Mouse (Mus musculus): ENCODE data around the gene Snx18. TPM values are rescaled to one million over a fixed set of nuclear protein-coding genes. Genes with fewer than 3 reads are reported as not detected.

Snx18 gene
- 10 to 100 TPM; 23.4 to 24.7 TPM for total RNA-seq (2021)
- long read RNA-seq, full-length matches to known transcripts: 14 of 17 reads
- long read RNA-seq, partial matches to known transcripts: 0 of 17 reads
- long read RNA-seq, other reads (novel, unspliced or antisense): 3 of 17 reads

DNA sequence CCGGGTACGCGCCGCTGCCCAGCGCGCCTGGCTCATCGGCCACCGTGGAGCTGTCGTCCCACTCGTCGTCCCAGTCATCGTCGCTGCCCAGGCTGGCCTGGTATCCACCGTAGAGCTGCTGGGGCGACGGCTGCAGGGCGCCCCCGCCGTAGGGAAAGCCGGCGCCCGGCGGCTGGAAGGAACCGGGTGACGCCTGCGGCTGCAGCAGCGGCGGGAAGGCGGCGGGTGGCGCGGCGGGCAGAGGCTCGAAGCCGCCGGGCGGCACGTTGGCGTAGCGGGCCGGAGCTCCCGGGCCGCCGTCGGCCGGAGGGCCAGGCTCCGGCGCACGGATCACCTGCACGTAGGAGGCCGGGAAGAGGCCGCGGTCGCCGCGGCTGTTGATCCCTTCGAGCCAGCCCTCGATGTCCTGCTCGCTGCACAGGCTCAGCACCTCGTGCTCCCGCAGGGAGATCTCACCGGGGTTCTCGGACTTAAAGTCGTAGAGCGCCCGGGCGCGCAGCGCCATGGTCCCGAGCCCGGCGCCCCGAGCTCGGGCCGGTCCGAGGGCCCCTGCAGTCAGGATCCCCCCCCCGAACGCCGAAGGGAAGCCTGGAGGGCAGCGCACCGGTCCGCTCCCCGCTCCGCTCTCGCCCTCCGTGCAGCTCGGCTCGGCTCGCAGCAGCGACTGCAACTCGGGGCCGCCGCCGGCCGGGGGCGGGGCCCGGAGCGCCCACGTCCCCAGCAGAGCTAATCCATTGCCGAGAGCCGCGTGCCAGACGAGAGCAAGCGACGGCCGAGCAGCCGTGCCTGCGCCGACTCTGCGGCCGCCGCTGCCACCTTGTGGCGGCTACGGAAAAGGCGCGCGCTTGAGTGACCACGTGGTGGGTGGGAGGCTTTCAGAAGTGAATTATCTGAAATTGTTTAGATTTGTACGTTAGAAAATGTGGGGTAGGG, at the start of gene Snx18:
Snx18 (minus strand) TSS at position 674 of the 933 bp plus-strand sequence.
- peak; percentile 91 to 96 for DNase-seq (ENCODE audit: low spot score in 2 of 2)

DNA sequence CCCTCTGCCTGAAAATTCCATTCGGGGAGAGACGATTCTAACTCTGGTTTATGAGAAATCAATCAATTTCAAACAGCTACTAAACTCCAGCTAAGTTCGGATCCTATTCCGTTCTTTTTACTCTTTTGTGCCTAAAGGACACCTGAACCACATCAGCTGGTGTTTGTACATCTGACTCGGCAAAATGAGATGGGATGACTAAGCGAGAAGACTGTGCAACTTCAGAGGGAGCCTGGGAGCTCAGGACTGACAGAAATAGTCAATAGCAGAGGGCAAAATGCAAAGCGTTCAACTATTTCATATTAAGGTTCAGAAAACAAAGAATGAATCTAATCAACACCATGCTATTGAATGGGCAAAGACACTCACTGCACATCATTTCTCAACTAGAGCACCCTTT, 45.5 kb upstream of the Snx18 start:
- no peak for DNase-seq (ENCODE audit: low spot score in 2 of 2)

DNA sequence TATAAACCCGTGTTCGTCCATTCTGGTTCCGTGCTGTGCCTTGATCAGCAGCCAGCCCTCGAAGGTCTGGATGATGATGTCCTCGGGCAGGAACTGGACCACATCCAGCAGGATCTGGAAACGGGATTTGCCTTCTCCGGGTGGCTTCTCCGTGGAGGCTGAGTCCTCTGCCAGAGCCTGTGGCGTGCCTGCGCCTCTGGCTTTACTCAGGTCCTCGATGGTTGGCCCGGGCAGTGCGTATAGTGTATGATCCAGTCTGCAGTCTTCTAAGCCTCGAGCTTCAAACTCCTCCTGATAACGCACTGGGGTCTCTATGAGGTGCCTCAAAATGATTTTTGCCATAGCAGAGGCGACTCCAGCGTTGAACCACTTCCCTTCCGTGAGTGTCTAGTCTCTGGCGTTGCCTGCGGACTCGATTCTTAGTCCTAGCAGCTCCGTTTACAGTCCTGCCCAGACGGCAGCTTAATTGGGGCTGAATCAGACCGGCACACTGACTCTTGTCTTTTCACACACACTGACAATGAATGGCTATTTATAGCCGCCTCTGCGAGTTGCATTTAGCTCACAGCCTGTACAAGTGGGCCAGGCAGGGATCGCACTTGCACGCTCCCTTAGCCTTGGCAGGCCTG, 44.9 kb upstream of the Snx18 start, which contains the start of gene Hspb3:
Hspb3 (minus strand) TSS at position 526 of the 629 bp plus-strand sequence.
- peak in 1 of 2 experiments; percentile 40 for DNase-seq (ENCODE audit: low spot score in 2 of 2)

DNA sequence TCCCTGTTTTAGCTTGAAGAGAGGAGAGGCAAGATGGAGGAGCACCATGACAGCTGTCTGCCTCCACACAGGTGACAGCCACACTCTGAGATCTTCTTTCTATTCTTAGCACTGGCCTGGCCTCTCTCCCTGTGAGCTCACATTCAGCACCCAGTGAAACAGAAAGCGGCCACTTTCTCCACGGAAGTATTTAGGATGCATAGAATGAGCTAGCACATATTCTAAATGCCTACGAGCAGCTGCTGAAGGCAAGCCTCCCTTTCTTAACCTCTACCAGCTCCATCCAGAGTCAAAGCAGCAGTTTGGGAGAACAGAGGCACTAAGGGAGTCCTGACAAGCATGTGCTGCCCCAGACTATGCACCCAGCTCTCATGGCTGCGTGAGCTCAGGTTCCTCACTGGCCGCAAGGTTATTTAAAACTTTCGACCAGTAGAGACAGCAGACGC, 43.5 kb upstream of the Snx18 start:
- DNase-seq (ENCODE audit: low spot score in 2 of 2): no peak

DNA sequence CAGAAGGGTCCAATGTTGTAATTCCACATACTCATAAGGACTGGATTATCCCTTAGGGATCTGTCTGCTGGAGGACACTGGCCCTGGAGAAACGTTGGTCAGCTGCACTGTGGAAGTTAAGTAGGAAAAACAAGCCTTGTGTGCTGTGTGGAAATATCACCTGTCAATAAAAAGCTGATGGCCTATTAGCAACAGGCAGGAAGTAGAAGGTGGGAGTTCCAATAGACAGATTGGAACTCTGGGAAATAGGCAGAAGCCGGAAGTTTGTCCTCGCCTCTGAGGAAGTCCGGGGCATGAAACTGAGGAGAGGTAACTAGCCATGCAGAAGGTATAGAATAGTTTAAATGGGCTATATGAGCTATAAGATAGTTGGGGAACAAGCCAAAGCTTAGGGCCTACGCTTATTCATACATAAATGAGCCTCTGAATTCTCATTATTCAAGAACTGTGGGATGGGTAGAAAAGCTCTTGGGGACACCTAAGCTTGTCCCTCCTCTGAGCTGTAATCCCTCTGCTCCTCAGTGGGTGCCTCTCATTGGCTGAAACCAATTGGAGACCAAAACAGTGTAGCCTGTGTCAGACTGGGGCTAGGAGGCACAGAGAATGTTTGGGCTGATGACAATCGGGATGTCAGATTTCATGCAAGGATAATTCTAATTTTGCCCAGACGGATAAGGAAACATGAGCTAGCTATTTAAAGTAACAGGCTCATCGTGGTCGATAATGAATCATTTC, 42.4 kb upstream of the Snx18 start:
- DNase-seq (ENCODE audit: low spot score in 2 of 2): no peak

DNA sequence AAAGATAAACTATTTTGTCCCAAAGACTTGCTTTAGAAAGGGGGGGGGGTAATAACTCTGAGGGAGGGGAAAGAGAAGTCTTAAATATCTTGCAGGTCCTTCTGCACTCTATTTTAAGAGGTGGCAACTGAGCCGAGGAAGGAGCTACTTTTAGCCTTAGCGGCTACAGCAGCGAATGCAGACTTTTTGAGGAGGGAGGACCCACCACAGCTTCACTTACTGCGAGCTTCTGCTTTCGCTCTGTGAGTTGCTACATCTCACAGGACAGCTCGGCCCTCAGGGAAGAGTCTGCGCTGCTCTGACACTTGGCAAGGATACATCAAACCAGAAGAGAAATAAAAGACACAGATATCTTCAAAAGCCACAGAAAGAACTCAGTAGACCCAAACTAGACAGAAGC, 38.8 kb upstream of the Snx18 start:
- DNase-seq (ENCODE audit: low spot score in 2 of 2): no peak

DNA sequence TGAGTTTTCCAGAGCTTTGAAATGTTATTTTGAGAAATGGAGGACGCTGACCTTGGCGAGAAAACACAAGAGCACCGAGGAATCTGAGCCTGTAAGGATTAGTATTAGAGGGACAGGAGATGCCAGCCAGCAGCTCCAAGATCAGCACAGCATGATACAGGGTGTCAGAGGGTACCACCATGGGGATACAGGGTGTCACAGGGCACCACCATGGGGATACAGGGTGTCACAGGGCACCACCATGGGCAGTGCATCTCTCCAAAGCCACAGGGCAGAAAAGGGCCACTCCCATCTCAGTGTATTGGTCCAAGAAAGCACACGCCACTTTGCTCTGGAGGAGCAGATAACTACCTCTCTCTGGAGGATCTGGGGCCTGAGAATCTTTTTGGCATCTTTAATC, 38.3 kb upstream of the Snx18 start:
- no peak for DNase-seq (ENCODE audit: low spot score in 2 of 2)

DNA sequence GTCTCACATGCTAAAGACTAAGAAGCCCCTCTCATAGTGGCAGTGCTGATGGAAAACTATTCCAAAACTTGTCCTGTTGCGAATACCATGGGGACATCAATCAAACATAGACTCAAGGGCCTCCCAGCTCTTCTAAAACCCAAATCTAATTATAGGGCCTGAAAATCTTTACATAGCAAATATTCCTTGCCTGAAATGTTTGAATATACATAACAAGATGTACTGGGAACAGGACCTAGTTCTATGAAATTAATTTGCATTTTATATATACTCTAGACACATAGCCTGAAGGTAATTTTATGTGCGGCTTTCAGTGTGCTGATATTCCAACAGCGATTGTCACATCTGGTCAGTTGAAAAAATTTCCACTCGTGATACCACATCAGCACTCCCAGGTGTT, 37.1 kb upstream of the Snx18 start:
- no peak for DNase-seq (ENCODE audit: low spot score in 2 of 2)

DNA sequence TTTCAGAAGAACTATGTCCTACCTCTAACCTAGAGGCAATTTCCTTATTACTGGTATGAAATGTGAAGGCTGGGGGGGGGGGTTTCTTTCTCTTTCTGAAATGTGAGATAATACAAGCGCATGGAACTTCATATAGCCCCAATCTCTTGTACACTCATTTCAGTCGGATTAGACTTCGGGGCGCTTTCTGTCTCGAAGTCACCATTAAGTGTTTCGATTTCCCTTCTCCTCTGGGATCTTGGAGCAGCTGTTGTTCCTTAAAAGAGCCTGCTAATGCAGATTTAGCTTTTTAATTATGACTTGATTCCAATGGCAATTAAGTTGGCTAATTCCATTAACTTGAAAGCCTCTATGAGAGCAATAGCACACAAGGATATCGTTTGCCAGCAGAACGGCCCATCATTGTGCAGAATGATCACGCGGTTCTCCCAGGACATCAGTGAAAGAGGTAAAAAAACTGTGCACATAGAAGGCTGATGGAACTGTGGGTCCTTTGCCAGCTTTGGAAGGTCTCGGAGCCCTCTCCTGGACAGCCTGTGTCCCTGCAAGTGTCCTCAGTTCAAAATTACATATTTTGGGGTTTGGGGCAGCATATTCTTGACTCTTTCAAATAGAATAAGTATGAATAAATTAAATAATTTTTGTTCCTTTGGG, 22.7 kb upstream of the Snx18 start:
- DNase-seq (ENCODE audit: low spot score in 2 of 2): no peak

DNA sequence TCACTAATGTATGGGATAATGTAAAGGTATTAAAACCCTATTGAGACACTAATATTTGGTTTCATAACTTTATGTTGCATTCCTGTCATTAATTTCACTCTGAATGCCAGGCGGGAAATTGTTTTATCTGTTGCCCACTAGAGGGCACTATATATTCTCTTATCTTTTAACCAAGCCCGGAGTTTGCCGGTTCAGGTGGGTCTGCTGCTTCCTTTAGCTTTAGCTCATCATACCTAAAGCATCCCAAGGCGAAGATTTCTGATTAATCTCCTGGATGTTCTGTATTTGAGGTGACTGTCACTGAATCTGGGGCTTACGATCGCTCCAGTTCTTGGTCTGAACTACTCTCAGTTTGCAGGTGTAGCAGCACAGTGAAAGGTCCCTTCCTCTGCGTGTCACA, 20.6 kb upstream of the Snx18 start:
- no peak for DNase-seq (ENCODE audit: low spot score in 2 of 2)

DNA sequence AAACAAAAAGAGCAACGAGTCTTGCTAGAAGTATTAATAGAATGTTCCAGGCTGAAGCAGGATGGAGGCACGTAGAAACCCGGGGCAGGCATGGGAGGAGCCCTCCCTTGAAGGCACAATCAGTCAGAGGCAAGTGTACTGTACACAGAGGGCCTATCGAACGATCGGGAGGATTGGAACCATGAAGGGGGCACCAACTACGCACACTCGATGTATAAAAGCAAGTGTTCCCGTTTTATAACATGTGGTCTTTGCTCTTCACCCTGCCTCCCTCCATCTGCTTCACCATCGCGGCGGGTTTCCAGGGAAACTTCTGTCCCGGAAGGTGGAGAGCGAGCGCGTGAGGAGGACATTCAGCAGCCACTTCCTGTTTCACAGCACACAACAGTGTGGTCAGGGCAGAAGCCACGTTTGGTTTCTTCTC, 17.4 kb upstream of the Snx18 start:
- DNase-seq (ENCODE audit: low spot score in 2 of 2): no peak

DNA sequence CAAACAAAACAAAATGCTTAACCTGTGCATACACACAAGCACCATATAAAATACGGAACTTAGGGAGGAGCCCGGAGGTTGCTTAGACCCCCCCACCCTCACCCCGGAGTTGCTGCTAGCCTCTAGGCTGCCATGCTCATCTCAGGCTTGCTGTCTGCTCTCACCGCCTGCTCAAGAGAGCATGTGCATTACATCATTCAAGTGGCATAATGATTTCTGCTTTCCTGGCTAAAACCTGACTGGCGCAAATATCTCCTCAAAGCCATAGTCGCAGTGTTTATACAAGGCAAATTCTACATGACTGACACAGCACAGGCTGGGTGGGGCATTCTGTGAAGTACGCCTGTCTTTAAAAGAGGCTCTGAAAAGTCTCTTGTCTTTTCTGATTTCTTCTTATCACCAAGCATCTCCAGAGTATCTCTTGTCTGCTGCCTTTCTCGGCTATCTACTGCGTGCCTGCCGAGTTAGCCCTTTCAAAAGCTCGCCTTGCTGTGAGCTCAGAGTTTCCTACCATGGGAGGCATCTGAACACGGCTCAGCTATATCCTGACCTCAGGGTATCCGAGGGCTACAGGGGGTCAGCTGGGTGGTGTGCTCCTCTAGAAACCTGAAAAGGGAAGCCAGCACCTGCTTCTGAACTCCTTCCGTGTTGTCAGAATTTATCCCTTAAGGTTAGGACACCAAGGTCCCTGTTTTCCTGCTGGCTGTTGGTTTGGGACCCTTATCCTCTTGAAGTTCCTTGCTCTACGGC, 16.5 kb upstream of the Snx18 start:
- no peak for DNase-seq (ENCODE audit: low spot score in 2 of 2)

DNA sequence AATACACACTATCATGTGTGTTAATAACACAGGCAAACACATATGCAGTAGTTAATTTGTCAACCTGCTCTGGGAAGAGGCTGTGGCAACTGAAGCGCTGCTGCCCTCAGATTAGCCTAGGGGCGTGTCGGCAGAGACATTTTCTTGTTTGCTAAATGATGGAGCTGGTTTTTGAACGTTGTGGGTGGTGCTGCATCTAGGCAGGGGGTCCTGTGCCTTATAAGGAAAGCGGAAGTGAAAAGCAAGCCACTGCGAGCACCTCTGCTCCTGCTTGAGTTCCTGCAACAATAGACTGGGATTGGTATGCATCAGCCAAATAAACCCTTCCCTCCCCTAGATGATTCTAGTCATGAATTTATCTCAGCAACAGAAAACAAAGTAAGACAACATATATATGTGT, 14.1 kb upstream of the Snx18 start:
- DNase-seq (ENCODE audit: low spot score in 2 of 2): no peak

DNA sequence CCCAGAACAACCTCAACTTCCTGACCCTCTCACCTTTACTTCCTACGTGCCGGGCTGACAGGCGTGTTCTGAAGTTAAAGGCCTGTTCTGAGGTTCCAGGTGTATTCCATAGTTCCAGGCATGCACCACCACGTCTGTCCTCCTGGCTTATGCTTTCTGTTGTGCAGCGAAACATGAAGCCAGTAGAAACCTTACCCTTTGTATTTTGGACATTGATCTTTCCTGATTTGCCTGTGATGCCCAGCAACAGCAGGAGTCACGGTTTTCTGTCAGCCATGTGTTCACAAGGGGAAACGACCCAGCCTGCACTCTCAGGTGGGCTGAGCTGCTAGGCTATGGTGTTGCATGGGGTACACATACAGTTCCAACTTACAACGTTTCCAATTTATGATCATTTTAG, 9.2 kb upstream of the Snx18 start:
- DNase-seq (ENCODE audit: low spot score in 2 of 2): no peak

DNA sequence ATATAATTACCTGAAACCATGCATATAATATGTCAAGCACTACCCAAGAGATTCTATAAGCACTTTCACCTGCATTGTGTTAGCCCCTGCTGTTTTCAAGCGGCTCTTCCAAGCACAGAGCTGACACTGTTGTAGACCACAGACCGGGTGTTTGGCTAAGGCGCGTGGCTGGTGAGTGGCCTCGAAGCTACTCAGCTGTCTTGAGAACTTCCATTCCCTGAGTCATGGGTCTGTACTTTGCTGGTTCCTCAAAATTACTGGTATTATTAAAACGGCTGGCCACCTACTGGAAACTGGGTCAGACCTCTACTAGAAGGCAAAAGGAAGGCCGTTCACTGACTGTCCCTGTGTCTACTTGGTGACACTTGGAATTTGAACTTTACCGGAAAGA, 4.5 kb upstream of the Snx18 start:
- DNase-seq (ENCODE audit: low spot score in 2 of 2): peak in 1 of 2 experiments; percentile 7

DNA sequence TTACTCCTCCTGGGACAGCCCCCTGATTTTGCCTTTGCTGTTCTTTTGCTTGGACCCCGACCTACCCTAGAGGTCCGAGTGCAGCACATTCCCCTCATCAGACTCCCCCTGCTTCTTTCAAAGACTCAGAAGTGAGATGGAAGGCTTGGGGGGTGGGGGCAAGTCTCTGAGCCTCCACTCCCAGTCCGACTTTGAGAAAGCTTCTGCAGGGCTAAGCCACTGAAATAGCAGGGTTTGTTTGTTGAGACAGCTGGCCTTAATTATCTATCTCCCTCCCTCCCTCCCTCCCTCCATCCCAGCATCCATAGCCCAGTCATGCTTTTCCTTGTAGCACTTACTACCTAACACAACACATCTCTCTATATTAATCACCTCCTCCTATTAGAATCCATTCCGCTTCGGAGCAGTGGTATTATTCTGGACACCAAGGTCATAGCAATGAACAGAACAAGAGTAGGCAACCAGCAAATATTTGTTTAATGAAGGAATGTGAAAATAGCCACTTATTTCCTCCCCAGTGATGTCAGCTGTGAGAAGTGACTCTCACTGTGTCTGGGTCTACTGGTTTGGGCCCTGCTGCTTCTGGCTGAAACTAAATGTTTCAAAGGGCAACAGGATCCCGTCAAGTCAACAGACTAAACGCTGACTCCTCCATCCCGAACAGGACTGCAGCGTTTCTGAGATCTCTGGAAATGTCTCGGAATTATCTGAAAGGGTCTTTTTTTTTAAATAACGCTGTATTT, 3.9 kb upstream of the Snx18 start:
- peak in 1 of 2 experiments; percentile 5 for DNase-seq (ENCODE audit: low spot score in 2 of 2)

DNA sequence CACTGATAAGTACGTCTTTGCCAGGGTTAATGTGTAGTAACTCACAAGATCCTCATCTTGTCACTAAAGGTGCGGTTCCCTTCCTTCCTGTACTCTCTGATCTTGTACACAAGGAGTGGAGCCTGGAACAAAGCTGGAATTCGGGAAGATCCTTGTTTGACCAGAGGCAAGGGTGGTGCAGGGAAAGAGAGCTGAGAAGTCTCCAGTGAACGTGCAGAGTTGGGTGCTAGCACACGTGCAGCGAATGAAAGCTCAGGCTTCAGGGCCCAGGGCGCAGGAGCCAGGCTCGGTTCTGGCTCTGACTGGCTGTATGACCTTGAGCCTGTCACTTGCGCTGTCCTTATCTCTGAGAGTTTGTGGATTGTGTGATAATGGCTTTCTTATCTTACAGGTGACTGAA, 639 bp upstream of the Snx18 start:
- no peak for DNase-seq (ENCODE audit: low spot score in 2 of 2)

DNA sequence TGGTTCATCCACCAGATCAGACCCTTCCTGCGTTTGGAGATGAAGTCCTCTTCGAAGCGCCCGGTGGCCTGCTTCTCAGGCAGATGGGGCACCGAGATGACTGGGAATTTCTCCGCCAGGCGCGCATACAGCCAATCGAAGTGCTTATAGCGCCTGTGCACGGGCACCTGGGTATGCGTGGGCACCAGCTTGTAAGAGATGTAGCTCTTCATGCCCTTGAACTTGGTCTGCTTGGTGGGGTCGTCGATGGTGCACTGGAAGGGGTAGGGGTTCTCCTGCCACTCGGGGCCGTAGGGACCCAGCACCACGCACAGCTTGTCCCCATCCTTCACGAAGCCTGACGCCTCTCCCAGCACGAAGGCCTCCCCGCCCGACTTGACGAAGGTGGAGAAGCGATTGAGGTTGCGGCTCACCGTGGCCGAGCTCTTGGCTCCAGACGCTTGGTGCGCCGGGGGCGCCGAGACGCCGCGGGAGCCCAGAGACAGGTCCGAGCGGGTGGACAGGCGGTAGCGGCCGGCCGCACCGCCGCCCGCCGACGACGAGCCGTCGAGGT, 950 bp downstream of the Snx18 start:
- DNase-seq (ENCODE audit: low spot score in 2 of 2): peak; percentile 33 to 55

DNA sequence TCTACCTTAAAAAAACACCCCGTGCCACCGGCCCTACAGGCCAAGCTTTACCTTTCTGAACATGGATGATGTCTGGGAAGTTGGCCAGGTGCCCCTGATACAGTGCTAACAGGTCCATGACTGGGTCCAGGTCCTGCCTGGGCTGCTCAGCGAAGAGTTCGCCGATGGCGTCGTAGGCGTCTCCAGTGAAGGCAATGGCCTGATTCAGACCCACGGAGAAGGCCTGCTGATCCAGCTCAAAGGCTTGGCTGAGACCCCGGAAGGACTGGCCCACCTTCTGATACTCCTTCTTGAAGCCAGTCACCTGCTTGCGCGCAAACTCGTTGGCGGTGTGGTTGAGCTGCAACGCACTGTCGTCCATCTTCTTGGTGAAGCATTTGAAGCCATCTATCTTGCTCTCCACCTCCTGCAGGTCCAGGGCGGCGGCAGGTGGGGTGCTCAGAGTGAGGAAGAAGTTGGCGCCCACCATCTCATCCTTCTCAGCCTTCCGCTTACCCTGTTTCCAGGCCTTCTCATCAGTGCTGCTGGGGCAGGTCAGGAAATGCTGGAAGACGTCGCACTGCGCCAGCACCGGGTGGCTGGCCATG, 1.5 kb downstream of the Snx18 start:
- no peak for DNase-seq (ENCODE audit: low spot score in 2 of 2)
